Mouse (Mus musculus) midbrain, embryonic 12.5 days (tissue): ENCODE measurements at regions not wholly inside any gene's neighbourhood (a gene's known extent, or its start where the extent isn't known, plus 50 kb on each side); places are given as distances from the start of the nearest gene placed in this dataset.

Experiments used
- ATAC-seq: fragments of 200-750 bp; cut with Nextera tagmentation; 2 replicates; pipeline ENCODE4 v1.8.0; 2017; ENCODE audit warnings: low read depth, moderate TSS enrichment, moderate library complexity; ENCODE audit not compliant: low FRiP score
- H3K27ac ChIP-seq: fragments of 300-500 bp; sonication (generic); replicated peaks from 2 replicates; pipeline ENCODE4 v1.5.1; 2016; ENCODE audit warnings: mild to moderate bottlenecking
- H3K27me3 ChIP-seq: fragments of 300-500 bp; sonication (generic); 2 replicates; pipeline ENCODE4 v1.6.1; 2016; ENCODE audit warnings: mild to moderate bottlenecking
- H3K36me3 ChIP-seq: fragments of 300-500 bp; sonication (generic); 2 replicates; pipeline ENCODE4 v1.6.1; 2016
- H3K4me1 ChIP-seq: fragments of 300-500 bp; sonication (generic); 2 replicates; pipeline ENCODE4 v1.6.1; 2016
- H3K4me2 ChIP-seq: fragments of 300-500 bp; sonication (generic); replicated peaks from 2 replicates; pipeline ENCODE4 v1.6.1; 2016; ENCODE audit warnings: mild to moderate bottlenecking, moderate library complexity
- H3K4me3 ChIP-seq: fragments of 300-500 bp; sonication (generic); 2 replicates; pipeline ENCODE4 v1.5.1; 2016; ENCODE audit warnings: mild to moderate bottlenecking
- H3K9ac ChIP-seq: fragments of 300-500 bp; sonication (generic); replicated peaks from 2 replicates; pipeline ENCODE4 v1.6.1; 2016; ENCODE audit warnings: mild to moderate bottlenecking, moderate library complexity
- H3K9me3 ChIP-seq: fragments of 300-500 bp; sonication (generic); 2 replicates; pipeline ENCODE4 v1.6.1; 2016; ENCODE audit warnings: mild to moderate bottlenecking
- WGBS: fragments of 180-500 bp; shearing (Covaris S2); methylation state at CpG from one replicate; pipeline ENCODE4 v1.1.7; 2016; 5-methylcytosine and 5-hydroxymethylcytosine counted together

DNA sequence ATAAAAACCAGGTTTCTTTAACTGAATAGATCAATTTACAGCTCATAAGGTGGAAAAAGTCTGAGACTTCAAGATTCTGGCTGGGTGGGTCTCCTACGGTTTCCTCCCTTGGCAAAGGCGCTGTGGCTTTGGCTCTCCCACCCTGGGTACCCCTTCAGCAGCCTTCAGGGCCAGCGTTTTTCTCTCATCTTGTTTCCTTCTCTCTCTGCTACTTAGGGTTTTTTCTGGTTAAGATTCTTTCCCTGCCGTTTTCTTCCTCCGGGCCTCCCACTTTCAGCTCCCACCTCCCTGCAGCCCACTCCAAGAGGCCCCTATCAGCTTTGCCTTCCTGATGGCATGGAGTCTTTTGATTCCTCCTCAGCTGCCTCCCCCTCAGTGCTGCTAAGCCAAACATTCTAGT is 463.0 kb downstream of the Ccdc171 start:
- Histone ChIP-seq H3K4me1 (peaks cover 21% of the 10 kb centered on the region), H3K9ac (no peak overlapping the region), H3K27me3 (peaks cover 4% of the 10 kb centered on the region; the same call in 1 of the 2 replicates), H3K36me3 (no peaks in the 10 kb centered on the region), H3K9me3 (no peaks in the 10 kb centered on the region), H3K4me3 (no peak overlapping the region), H3K4me2 (no peak overlapping the region), H3K27ac (no peak overlapping the region)
- ATAC-seq = no peak
- 59% methylated on average over 5 of the region's 5 CpGs for WGBS

DNA sequence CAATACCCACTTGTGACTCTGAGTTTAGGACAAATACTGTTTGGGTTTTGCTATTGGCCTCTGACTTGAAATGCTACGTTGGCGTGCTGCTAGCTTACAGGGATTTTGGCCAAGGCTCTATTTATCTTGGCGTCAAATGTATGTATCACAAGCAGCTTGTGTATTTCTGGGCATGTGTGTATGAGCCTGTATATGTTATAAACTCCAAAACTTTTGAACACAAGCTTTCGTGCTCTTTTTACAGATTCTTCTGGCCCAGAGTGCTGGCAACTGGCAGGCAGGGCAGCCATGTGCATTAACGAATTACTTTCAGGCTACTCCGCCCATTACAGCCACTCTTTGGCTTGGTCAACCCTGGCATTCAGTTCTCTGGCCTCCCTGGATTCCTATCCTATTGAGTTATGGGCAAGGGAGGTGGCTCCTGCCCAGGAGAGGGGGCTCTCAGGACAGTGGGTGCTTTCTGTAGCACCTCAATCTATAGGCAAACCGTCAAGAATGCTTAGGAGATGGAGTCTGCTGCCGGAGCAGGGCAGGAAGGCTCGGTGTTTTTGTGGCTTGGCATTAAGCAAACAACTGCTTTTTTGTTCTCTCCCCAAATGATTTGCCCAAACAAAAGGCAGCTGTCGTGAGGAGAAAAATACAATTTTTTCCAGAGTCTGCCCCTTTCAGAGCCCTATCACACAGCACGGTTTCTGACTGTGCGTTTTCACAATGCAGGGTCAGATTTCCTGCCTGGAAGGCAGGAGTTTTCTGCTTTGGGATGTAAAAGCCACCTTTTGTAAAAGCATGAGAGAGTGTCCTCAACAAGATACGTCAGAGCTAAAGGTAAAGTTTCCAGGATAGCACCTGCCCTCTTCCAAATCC is 465.0 kb downstream of the Ccdc171 start:
- ATAC-seq = no peak
- no peaks in the 10 kb centered on the region for H3K36me3 ChIP-seq
- H3K4me3 ChIP-seq = no peak overlapping the region
- H3K4me2 ChIP-seq = no peak overlapping the region
- H3K4me1 ChIP-seq = peaks cover 18% of the 10 kb centered on the region
- H3K9ac ChIP-seq = no peak overlapping the region
- H3K27me3 ChIP-seq = peaks cover 4% of the 10 kb centered on the region; the same call in 1 of the 2 replicates
- H3K27ac ChIP-seq = no peak overlapping the region
- WGBS = 47% methylated on average over 13 of the region's 13 CpGs
- H3K9me3 ChIP-seq = no peaks in the 10 kb centered on the region

DNA sequence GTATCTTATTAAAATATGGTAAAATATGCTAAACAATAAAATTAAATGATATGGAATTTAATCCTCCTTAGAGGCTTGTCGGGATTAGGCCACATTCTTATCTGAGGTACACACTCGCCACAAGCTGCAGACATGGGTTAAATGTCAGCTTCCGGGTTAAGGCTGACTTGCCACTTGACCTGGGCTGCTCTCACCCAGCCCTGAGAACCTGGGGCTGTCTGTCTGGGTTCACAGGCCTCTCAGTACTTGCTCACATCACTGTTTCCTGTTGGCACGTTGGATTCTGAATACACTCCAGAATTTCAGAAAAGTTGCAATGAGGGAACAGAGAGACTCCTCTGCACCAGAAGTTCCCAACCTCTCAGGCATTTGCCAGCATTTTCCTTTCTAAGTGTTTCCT is 465.9 kb downstream of the Ccdc171 start:
- Histone ChIP-seq H3K27me3 (peaks cover 4% of the 10 kb centered on the region; the same call in 1 of the 2 replicates), H3K4me2 (no peak overlapping the region), H3K4me1 (peaks cover 18% of the 10 kb centered on the region), H3K36me3 (no peaks in the 10 kb centered on the region), H3K9ac (no peak overlapping the region), H3K27ac (no peak overlapping the region), H3K4me3 (no peak overlapping the region), H3K9me3 (no peaks in the 10 kb centered on the region)
- ATAC-seq = no peak
- WGBS = 22% methylated on average over 4 of the region's 4 CpGs

DNA sequence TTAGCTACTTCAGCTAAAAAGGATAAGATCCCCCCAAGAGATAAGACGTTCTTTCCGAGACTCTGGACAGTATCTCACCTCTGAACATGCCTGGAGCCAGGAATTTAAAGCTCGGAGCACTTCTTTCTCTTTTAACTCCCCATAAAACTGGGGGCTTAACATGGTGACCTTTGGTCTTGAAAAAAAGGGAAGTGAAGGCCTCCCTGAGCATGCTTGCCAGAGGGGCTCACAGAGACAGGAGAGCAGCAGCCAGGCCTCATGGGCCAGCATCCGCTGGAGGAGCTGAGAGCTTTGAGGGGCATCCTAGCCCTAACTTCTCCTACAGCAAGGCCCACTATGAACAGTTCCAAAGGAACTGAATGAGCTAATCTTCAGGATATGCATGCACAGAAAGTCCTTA is 471.7 kb downstream of the Ccdc171 start:
- H3K27ac ChIP-seq = no peak overlapping the region
- H3K4me3 ChIP-seq = no peak overlapping the region
- no peaks in the 10 kb centered on the region for H3K4me1 ChIP-seq
- H3K27me3 ChIP-seq = no peaks in the 10 kb centered on the region
- no peak overlapping the region for H3K4me2 ChIP-seq
- ATAC-seq = no peak
- H3K9me3 ChIP-seq = no peaks in the 10 kb centered on the region
- no peak overlapping the region for H3K9ac ChIP-seq
- 72% methylated on average over 4 of the region's 4 CpGs for WGBS
- H3K36me3 ChIP-seq = no peaks in the 10 kb centered on the region

DNA sequence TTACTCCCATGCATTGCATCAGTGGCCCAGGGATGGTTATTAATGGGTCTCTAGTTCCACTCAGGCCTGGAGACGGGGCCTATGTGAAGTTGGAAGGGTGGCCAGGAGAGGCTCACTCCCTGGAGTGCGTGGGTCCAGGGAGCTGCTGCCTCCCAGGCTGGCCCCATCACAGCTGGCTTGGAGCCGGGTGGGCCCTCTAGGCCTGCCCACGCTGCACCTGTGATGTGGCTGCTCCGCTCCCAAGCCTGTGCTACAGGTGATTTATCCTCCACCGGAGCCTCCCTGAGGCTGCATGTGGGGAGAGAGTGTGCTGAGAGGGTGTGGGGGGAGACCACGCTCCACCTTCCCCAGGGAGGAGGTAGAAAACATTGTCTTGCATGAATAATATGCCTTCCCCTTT is 476.3 kb downstream of the Ccdc171 start:
- Histone ChIP-seq H3K9me3 (no peaks in the 10 kb centered on the region), H3K9ac (no peak overlapping the region), H3K27ac (no peak overlapping the region), H3K4me3 (no peak overlapping the region), H3K4me1 (0 out of 2 replicates have a peak, but pooled peaks cover 6% of the 10 kb centered on the region), H3K27me3 (no peaks in the 10 kb centered on the region), H3K4me2 (no peak overlapping the region), H3K36me3 (no peaks in the 10 kb centered on the region)
- ATAC-seq = 0 out of 2 replicates have a peak, but pooled peaks have one; percentile 16
- WGBS = 77% methylated on average over 7 of the region's 7 CpGs

DNA sequence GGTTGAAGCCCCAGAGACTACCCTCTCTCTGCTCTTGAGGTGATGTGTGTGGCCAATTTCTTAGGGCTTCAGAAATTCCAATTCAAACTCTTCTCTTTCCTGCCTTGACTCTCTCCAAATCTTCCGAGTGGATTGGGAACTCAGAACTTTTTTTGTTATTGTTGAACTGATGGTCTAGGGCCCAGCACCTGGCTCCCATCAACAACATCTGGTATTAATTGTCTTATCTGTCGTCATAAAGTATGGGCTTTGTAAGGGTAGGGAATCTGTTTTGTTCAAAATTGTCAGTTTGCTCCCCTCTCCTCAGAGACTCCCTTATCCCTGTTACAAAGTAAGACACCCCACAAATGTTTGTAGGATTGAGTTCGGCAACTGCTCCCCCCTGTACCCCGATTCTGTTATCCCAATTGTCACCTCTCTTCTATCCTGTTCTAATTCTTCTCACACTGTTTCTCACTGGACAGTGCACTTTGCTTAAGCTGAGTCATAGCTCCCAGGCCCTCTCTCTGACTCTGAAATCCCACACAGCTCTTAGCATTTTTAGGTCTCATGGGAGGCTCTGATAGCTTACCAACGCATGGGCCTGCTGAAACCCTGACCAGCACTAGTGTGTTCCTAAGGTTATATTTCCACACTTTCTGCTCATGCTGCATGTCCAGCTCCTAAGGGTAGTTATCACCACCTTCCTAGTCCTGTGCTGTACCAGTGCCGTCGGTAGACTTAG is 478.9 kb downstream of the Ccdc171 start:
- H3K27me3 ChIP-seq = no peaks in the 10 kb centered on the region
- H3K4me3 ChIP-seq = no peak overlapping the region
- no peak overlapping the region for H3K27ac ChIP-seq
- no peaks in the 10 kb centered on the region for H3K9me3 ChIP-seq
- H3K4me2 ChIP-seq = no peak overlapping the region
- no peak for ATAC-seq
- 0 out of 2 replicates have a peak, but pooled peaks cover 6% of the 10 kb centered on the region for H3K4me1 ChIP-seq
- H3K36me3 ChIP-seq = no peaks in the 10 kb centered on the region
- no peak overlapping the region for H3K9ac ChIP-seq
- 85% methylated on average over 7 of the region's 7 CpGs for WGBS

DNA sequence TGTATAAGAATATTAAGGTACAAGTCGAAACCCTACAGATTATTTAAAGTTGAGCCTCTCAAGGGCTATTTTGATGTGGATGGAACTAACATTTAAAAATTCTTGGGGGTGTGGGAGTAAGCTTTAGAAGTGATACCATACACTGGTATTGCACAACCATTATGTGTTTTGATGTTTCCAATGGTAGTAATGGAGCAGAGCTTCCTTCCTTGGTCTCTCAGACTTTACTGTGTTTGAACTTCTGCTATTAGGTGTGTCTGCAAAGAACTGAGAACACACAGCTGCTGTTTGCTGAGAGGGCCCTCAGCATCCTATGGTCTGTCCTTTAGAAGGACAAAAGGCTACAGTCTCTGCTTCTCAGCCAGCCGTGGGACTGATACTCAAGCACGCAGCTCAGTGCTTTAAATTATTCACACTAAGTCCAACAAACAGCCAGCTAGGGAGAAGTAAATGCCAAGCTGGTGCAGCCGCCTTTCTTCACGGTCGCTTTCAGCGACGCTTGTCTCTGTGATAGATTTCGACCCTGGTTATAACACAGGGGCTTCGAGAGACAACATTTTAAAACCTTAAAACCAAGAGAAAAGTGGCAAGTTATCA is 479.5 kb downstream of the Ccdc171 start:
- H3K4me3 ChIP-seq = no peak overlapping the region
- ATAC-seq = no peak
- 0 out of 2 replicates have a peak, but pooled peaks cover 6% of the 10 kb centered on the region for H3K4me1 ChIP-seq
- no peaks in the 10 kb centered on the region for H3K9me3 ChIP-seq
- no peak overlapping the region for H3K9ac ChIP-seq
- no peak overlapping the region for H3K27ac ChIP-seq
- no peaks in the 10 kb centered on the region for H3K27me3 ChIP-seq
- WGBS = 74% methylated on average over 10 of the region's 10 CpGs
- H3K4me2 ChIP-seq = no peak overlapping the region
- no peaks in the 10 kb centered on the region for H3K36me3 ChIP-seq

DNA sequence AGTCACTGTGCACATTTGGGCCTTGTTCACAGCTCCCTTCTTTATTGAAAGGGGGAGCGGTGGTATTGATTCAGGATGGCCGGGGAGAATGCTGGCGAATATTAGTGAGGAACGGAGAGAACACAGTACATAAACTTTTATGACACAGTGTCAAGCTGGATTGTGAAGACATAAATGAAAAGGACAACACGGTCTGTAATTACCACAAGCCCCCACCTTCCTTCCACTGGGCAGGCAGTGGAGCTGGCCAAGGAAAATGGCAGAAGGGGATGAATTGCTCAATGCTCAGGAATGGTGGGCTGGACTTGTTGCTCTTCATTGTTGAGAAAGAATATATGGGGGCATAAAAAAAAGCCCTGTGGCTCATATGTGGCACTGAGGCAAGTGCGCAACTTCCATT is 486.6 kb downstream of the Ccdc171 start:
- H3K27ac ChIP-seq = no peak overlapping the region
- H3K4me2 ChIP-seq = no peak overlapping the region
- H3K9ac ChIP-seq = no peak overlapping the region
- ATAC-seq = no peak
- no peak overlapping the region for H3K4me3 ChIP-seq
- WGBS = 94% methylated on average over 6 of the region's 6 CpGs
- no peaks in the 10 kb centered on the region for H3K9me3 ChIP-seq
- no peaks in the 10 kb centered on the region for H3K36me3 ChIP-seq
- H3K27me3 ChIP-seq = peaks cover 4% of the 10 kb centered on the region
- no peaks in the 10 kb centered on the region for H3K4me1 ChIP-seq

DNA sequence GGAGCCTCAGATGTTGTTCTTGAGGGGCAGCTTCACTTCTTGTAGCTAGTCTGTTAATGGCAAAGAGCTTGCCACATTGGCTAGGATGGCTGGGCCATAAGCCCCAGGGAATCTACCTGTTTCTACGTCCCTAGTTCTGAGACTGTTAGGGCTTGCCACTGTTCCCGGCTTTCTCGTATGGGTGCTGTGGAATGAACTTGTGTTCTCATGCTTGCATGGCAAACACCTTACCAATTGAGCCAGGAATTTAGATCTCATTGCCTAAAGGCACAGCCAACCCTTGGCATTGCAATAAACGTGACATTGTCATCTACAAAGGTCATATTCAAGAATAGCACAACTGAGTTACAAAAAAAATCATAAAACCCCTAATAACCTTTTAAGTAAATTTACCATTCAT is 489.8 kb downstream of the Ccdc171 start:
- H3K4me3 ChIP-seq = no peak overlapping the region
- ATAC-seq = no peak
- 91% methylated on average over 4 of the region's 4 CpGs for WGBS
- peaks cover 4% of the 10 kb centered on the region for H3K27me3 ChIP-seq
- H3K27ac ChIP-seq = no peak overlapping the region
- no peaks in the 10 kb centered on the region for H3K36me3 ChIP-seq
- H3K9me3 ChIP-seq = no peaks in the 10 kb centered on the region
- H3K9ac ChIP-seq = no peak overlapping the region
- 0 out of 2 replicates have a peak, but pooled peaks cover 4% of the 10 kb centered on the region for H3K4me1 ChIP-seq
- H3K4me2 ChIP-seq = no peak overlapping the region

DNA sequence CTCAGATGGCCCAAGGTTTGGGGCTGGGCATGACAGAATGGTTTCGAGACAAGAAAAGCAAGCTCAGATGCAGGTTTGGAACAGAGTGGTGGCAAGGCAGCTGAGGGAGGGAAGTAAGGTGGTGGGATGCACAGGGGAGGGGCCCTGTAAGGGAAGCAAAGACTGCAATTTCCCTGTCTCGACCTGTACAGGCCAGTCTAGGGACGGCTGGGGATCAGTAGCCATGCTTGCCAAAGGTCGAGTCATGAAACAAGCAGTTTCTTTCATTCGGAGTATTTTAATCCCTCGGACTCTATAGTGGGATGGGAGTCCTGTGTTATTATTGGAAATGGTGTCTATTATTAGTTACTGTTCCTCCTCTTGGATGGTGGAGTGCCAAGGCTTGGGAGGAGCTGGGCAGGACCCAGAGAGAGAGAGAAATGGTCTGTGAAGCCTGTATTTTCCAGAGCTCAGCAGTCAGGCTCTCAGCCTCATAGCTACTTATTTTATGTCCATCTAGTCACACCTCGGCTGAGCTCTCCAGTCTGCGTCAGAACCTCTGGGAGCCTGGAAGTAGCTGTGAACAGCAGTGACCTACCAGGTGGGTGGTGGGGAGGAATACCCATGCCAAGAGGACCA is 490.3 kb downstream of the Ccdc171 start:
- Histone ChIP-seq H3K36me3 (no peaks in the 10 kb centered on the region), H3K4me3 (no peak overlapping the region), H3K27ac (no peak overlapping the region), H3K4me2 (no peak overlapping the region), H3K4me1 (0 out of 2 replicates have a peak, but pooled peaks cover 4% of the 10 kb centered on the region), H3K27me3 (peaks cover 4% of the 10 kb centered on the region), H3K9me3 (no peaks in the 10 kb centered on the region), H3K9ac (no peak overlapping the region)
- ATAC-seq = no peak
- WGBS = 77% methylated on average over 8 of the region's 8 CpGs

DNA sequence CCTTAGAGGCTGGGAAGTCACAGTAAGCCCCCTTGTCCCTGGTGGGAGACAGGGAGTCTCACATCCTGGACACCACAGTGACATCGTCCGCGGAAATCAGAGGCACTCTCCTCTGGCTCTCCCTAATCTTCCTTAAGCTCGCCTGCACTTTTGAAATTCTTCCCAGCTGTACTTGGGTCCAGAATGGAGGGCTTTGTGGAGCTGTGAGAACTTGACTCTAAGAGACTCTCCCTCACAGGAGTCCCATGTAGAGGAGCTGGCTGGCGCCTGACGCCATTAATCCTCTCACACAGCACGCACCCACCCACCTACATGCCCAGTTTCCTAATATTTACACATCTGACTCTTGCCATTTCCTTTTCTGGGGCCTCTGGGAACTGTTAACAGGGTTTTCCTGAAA is 492.8 kb downstream of the Ccdc171 start:
- Histone ChIP-seq H3K27me3 (peaks cover 4% of the 10 kb centered on the region), H3K4me1 (0 out of 2 replicates have a peak, but pooled peaks cover 4% of the 10 kb centered on the region), H3K9ac (no peak overlapping the region), H3K4me3 (no peak overlapping the region), H3K36me3 (no peaks in the 10 kb centered on the region), H3K4me2 (no peak overlapping the region), H3K27ac (no peak overlapping the region), H3K9me3 (no peaks in the 10 kb centered on the region)
- no peak for ATAC-seq
- 63% methylated on average over 7 of the region's 7 CpGs for WGBS
